Mouse (Mus musculus): ENCODE results near the gene Dmc1. TPM values are rescaled to one million over a fixed set of nuclear protein-coding genes. Genes with fewer than 3 reads are reported as not detected.
A peak's percentile ranks its signal among the peaks of the same experiment; 100 is the strongest.

Gene Dmc1
- polyA plus RNA-seq, 1 experiment from 2014 or later: 0.99 TPM

GRCm38 (mm10) chr15:79525979-79526768 lies 78.7 kb downstream of the Dmc1 start:
- peaks cover 31% of the 10 kb centered on the region for H3K36me3 ChIP-seq (ENCODE audit: control insufficient read depth, insufficient read depth, low read length)
- H3K9ac ChIP-seq (ENCODE audit: low read depth, low read length): no peak overlapping the region
- H3K27me3 ChIP-seq (replicated peaks; ENCODE audit: control insufficient read depth, insufficient read depth, low read length): no peaks in the 10 kb centered on the region
- 64% methylated on average over 9 of the region's 9 CpGs for WGBS
- H3K9me3 ChIP-seq (ENCODE audit: control insufficient read depth, low read length): no peaks in the 10 kb centered on the region
- peak; percentile 24; the same call in 1 of the 2 replicates for ATAC-seq
- H3K4me3 ChIP-seq (ENCODE audit: low read length): no peak overlapping the region
- no peaks in the 10 kb centered on the region for H3K4me1 ChIP-seq (ENCODE audit: control insufficient read depth, insufficient read depth, low read depth, low read length)
- no peak overlapping the region for H3K27ac ChIP-seq (ENCODE audit: low read depth, low read length)
- H3K4me2 ChIP-seq (ENCODE audit: low read length): no peak overlapping the region

- no peak for ATAC-seq
Measured at GRCm38 (mm10) chr15:79525564-79525963, 79.3 kb downstream of the Dmc1 start.

GRCm38 (mm10) chr15:79519400-79520220 lies 85.3 kb downstream of the Dmc1 start:
- peaks cover 27% of the 10 kb centered on the region; the same call in 1 of the 2 replicates for H3K27me3 ChIP-seq (replicated peaks; ENCODE audit: control insufficient read depth, insufficient read depth, low read length)
- H3K27ac ChIP-seq (ENCODE audit: low read depth, low read length): no peak overlapping the region
- H3K36me3 ChIP-seq (ENCODE audit: control insufficient read depth, insufficient read depth, low read length): no peaks in the 10 kb centered on the region
- ATAC-seq: no peak
- peaks cover 11% of the 10 kb centered on the region for H3K4me1 ChIP-seq (ENCODE audit: control insufficient read depth, insufficient read depth, low read depth, low read length)
- no peaks in the 10 kb centered on the region for H3K9me3 ChIP-seq (ENCODE audit: control insufficient read depth, low read length)
- no peak overlapping the region for H3K4me2 ChIP-seq (ENCODE audit: low read length)
- WGBS: 53% methylated on average over 16 of the region's 16 CpGs
- no peak overlapping the region for H3K4me3 ChIP-seq (ENCODE audit: low read length)
- no peak overlapping the region for H3K9ac ChIP-seq (ENCODE audit: low read depth, low read length)

More at GRCm38 (mm10) chr15:79525564-79525963, 79.3 kb downstream of the Dmc1 start:
- no peaks in the 10 kb centered on the region for H3K4me1 ChIP-seq (ENCODE audit: control insufficient read depth, insufficient read depth, low read depth, low read length)
- H3K27ac ChIP-seq (ENCODE audit: low read depth, low read length): no peak overlapping the region
- no peak overlapping the region for H3K4me3 ChIP-seq (ENCODE audit: low read length)
- H3K9ac ChIP-seq (ENCODE audit: low read depth, low read length): no peak overlapping the region
- no peaks in the 10 kb centered on the region for H3K27me3 ChIP-seq (replicated peaks; ENCODE audit: control insufficient read depth, insufficient read depth, low read length)
- peaks cover 27% of the 10 kb centered on the region for H3K36me3 ChIP-seq (ENCODE audit: control insufficient read depth, insufficient read depth, low read length)
- no peaks in the 10 kb centered on the region for H3K9me3 ChIP-seq (ENCODE audit: control insufficient read depth, low read length)
- no peak overlapping the region for H3K4me2 ChIP-seq (ENCODE audit: low read length)
- WGBS: 84% methylated on average over 5 of the region's 5 CpGs

GRCm38 (mm10) chr15:79518571-79518970 lies 86.3 kb downstream of the Dmc1 start:
- Histone ChIP-seq H3K4me1 (ENCODE audit: control insufficient read depth, insufficient read depth, low read depth, low read length) (peaks cover 11% of the 10 kb centered on the region), H3K27me3 (replicated peaks; ENCODE audit: control insufficient read depth, insufficient read depth, low read length) (peaks cover 35% of the 10 kb centered on the region), H3K4me2 (ENCODE audit: low read length) (no peak overlapping the region), H3K27ac (ENCODE audit: low read depth, low read length) (no peak overlapping the region), H3K9me3 (ENCODE audit: control insufficient read depth, low read length) (no peaks in the 10 kb centered on the region), H3K9ac (ENCODE audit: low read depth, low read length) (no peak overlapping the region), H3K4me3 (ENCODE audit: low read length) (no peak overlapping the region), H3K36me3 (ENCODE audit: control insufficient read depth, insufficient read depth, low read length) (no peaks in the 10 kb centered on the region)
- no peak for ATAC-seq
- 85% methylated on average over 3 of the region's 3 CpGs for WGBS

- H3K4me1 ChIP-seq (ENCODE audit: control insufficient read depth, insufficient read depth, low read depth, low read length): peaks cover 11% of the 10 kb centered on the region
- no peak overlapping the region for H3K4me3 ChIP-seq (ENCODE audit: low read length)
- no peak overlapping the region for H3K9ac ChIP-seq (ENCODE audit: low read depth, low read length)
- H3K36me3 ChIP-seq (ENCODE audit: control insufficient read depth, insufficient read depth, low read length): no peaks in the 10 kb centered on the region
- no peak overlapping the region for H3K4me2 ChIP-seq (ENCODE audit: low read length)
- no peak for ATAC-seq
- no peak overlapping the region for H3K27ac ChIP-seq (ENCODE audit: low read depth, low read length)
- no peaks in the 10 kb centered on the region for H3K9me3 ChIP-seq (ENCODE audit: control insufficient read depth, low read length)
- 46% methylated on average over 4 of the region's 4 CpGs for WGBS
- peaks cover 39% of the 10 kb centered on the region for H3K27me3 ChIP-seq (replicated peaks; ENCODE audit: control insufficient read depth, insufficient read depth, low read length)
Measured at GRCm38 (mm10) chr15:79517710-79518109, 87.2 kb downstream of the Dmc1 start.

- H3K9me3 ChIP-seq (ENCODE audit: control insufficient read depth, low read length): no peaks in the 10 kb centered on the region
- H3K4me1 ChIP-seq (ENCODE audit: control insufficient read depth, insufficient read depth, low read depth, low read length): peaks cover 19% of the 10 kb centered on the region
- H3K4me3 ChIP-seq (ENCODE audit: low read length): peak within 1 kb of the TSS; percentile 49
- H3K27me3 ChIP-seq (replicated peaks; ENCODE audit: control insufficient read depth, insufficient read depth, low read length): peaks cover 43% of the 10 kb centered on the region
- WGBS: under 1% methylated on average over 62 of the region's 71 CpGs
- peak within 1 kb of the TSS; percentile 86 for H3K4me2 ChIP-seq (ENCODE audit: low read length)
- H3K27ac ChIP-seq (ENCODE audit: low read depth, low read length): peak within 1 kb of the TSS; percentile 25; the same call in 1 of the 2 replicates
- ATAC-seq: no peak
- H3K36me3 ChIP-seq (ENCODE audit: control insufficient read depth, insufficient read depth, low read length): no peaks in the 10 kb centered on the region
- peak within 1 kb of the TSS; percentile 55 for H3K9ac ChIP-seq (ENCODE audit: low read depth, low read length)
Measured at GRCm38 (mm10) chr15:79516171-79517096, 88.5 kb downstream of the Dmc1 start, which contains the start of gene Kdelr3. Kdelr3 (plus strand) TSS chr15:79516411.

GRCm38 (mm10) chr15:79513940-79514339 lies 91.0 kb downstream of the Dmc1 start:
- Histone ChIP-seq H3K27me3 (replicated peaks; ENCODE audit: control insufficient read depth, insufficient read depth, low read length) (peaks cover 53% of the 10 kb centered on the region), H3K4me1 (ENCODE audit: control insufficient read depth, insufficient read depth, low read depth, low read length) (peaks cover 21% of the 10 kb centered on the region), H3K36me3 (ENCODE audit: control insufficient read depth, insufficient read depth, low read length) (no peaks in the 10 kb centered on the region), H3K27ac (ENCODE audit: low read depth, low read length) (no peak overlapping the region), H3K4me2 (ENCODE audit: low read length) (no peak overlapping the region), H3K9ac (ENCODE audit: low read depth, low read length) (no peak overlapping the region), H3K9me3 (ENCODE audit: control insufficient read depth, low read length) (no peaks in the 10 kb centered on the region), H3K4me3 (ENCODE audit: low read length) (no peak overlapping the region)
- ATAC-seq: no peak
- WGBS: 9% methylated on average over 9 of the region's 9 CpGs

GRCm38 (mm10) chr15:79511553-79512320 lies 93.2 kb downstream of the Dmc1 start:
- peak; percentile 91 for ATAC-seq
- no peak overlapping the region for H3K27ac ChIP-seq (ENCODE audit: low read depth, low read length)
- 1% methylated on average over 61 of the region's 61 CpGs for WGBS

More at GRCm38 (mm10) chr15:79511553-79512320, 93.2 kb downstream of the Dmc1 start:
- Histone ChIP-seq H3K9ac (ENCODE audit: low read depth, low read length) (peak overlapping the region; percentile 53), H3K4me3 (ENCODE audit: low read length) (peak overlapping the region; percentile 49), H3K9me3 (ENCODE audit: control insufficient read depth, low read length) (no peaks in the 10 kb centered on the region), H3K27me3 (replicated peaks; ENCODE audit: control insufficient read depth, insufficient read depth, low read length) (peaks cover 56% of the 10 kb centered on the region), H3K4me1 (ENCODE audit: control insufficient read depth, insufficient read depth, low read depth, low read length) (peaks cover 17% of the 10 kb centered on the region), H3K4me2 (ENCODE audit: low read length) (peak overlapping the region; percentile 69), H3K36me3 (ENCODE audit: control insufficient read depth, insufficient read depth, low read length) (no peaks in the 10 kb centered on the region)
